Mouse (Mus musculus) heart, adult 8-10 months (tissue): ENCODE results near the gene Usp21. TPM values are rescaled to one million over a fixed set of nuclear protein-coding genes. Genes with fewer than 3 reads are reported as not detected.
"Not testable (repeated sequence)": the region's sequence is repeated elsewhere in the genome, so short reads cannot be mapped to it uniquely, and the experiment has no call there.

ENCODE experiments used
- DNase-seq: peaks from one replicate; pipeline ENCODE4 v3.0.0; 2022; ENCODE audit warnings: low spot score
- total RNA-seq, 4 experiments: library from RNA; stranded (reverse); gene quantifications; 2 replicates each; pipeline ENCODE4 v1.2.4; 2022

The Usp21 gene
- total RNA-seq, 4 experiments from 2014 or later: 18.9 to 21.1 (median 19.9) TPM

GRCm38 (mm10) chr1:171245353-171245752 lies 42.4 kb downstream of the Usp21 start:
- DNase-seq: no peak

- not testable (repeated sequence) for DNase-seq
Measured at GRCm38 (mm10) chr1:171241952-171242351, 45.8 kb downstream of the Usp21 start.

- no peak for DNase-seq
Measured at GRCm38 (mm10) chr1:171240911-171241310, 46.9 kb downstream of the Usp21 start.

GRCm38 (mm10) chr1:171239992-171240744 lies 47.6 kb downstream of the Usp21 start:
- peak; percentile 74 for DNase-seq

GRCm38 (mm10) chr1:171238463-171238862 lies 49.3 kb downstream of the Usp21 start:
- DNase-seq: no peak

GRCm38 (mm10) chr1:171237438-171237837 lies 50.4 kb downstream of the Usp21 start:
- DNase-seq: no peak

- DNase-seq: no peak
Measured at GRCm38 (mm10) chr1:171235791-171236190, 52.0 kb downstream of the Usp21 start.

GRCm38 (mm10) chr1:171234538-171234937 lies 53.3 kb downstream of the Usp21 start:
- DNase-seq: no peak

- DNase-seq: no peak
Measured at GRCm38 (mm10) chr1:171234126-171234525, 53.7 kb downstream of the Usp21 start, which contains the start of gene Fcer1g. Gene Fcer1g, minus strand, starts transcription at chr1:171234365.

GRCm38 (mm10) chr1:171232800-171233730 lies 54.7 kb downstream of the Usp21 start:
- DNase-seq: no peak

GRCm38 (mm10) chr1:171232348-171232747 lies 55.4 kb downstream of the Usp21 start:
- no peak for DNase-seq

Other genes with a start within 250 kb of the Usp21 start
- 10 to 100 TPM in 2 of 4 experiments, 1 to 10 TPM in 2; 7.8 to 13.7 (median 9.7) TPM for gene Fcgr3, start 223.1 kb downstream of the Usp21 start, total RNA-seq
- 1 to 10 TPM in 1 of 4 experiments, under 1 TPM in 3; 0.60 to 2.0 (median 0.88) TPM for gene Cfap126, start 174.1 kb downstream of the Usp21 start, total RNA-seq
- 1,000 to 10,000 TPM; 1,259 to 1,304 (median 1,268) TPM for gene Sdhc, start 137.4 kb downstream of the Usp21 start, total RNA-seq
- gene Mpz, start 137.3 kb downstream of the Usp21 start, total RNA-seq: under 1 TPM in 2 of 4 experiments, not detected in 2; 0.31 to 0.41 TPM
- 100 to 1,000 TPM; 193 to 360 (median 253) TPM for gene Pcp4l1, start 91.7 kb downstream of the Usp21 start, total RNA-seq
- not detected for gene Nr1i3, start 74.0 kb downstream of the Usp21 start, total RNA-seq
- 100 to 1,000 TPM in 1 of 4 experiments, 10 to 100 TPM in 3; 94.3 to 111 (median 97.4) TPM for gene Tomm40l, start 65.5 kb downstream of the Usp21 start, total RNA-seq
- 1 to 10 TPM; 1.8 to 4.9 (median 1.9) TPM for gene Apoa2, start 62.9 kb downstream of the Usp21 start, total RNA-seq
- 10 to 100 TPM in 2 of 4 experiments, 1 to 10 TPM in 2; 8.2 to 14.4 (median 11.5) TPM for gene Fcer1g, start 53.6 kb downstream of the Usp21 start, total RNA-seq
- under 1 TPM; 0.19 to 0.60 (median 0.25) TPM for gene Adamts4, start 37.6 kb downstream of the Usp21 start, total RNA-seq
- 1,000 to 10,000 TPM; 1,619 to 1,708 (median 1,672) TPM for gene Ndufs2, start 36.6 kb downstream of the Usp21 start, total RNA-seq
- gene B4galt3, start 17.7 kb downstream of the Usp21 start, total RNA-seq: 10 to 100 TPM; 15.4 to 20.8 (median 19.1) TPM
- 10 to 100 TPM; 11.9 to 16.6 (median 12.7) TPM for gene Ppox, start 6.8 kb downstream of the Usp21 start, total RNA-seq
- gene Ufc1, start 7.0 kb upstream of the Usp21 start, total RNA-seq: 10 to 100 TPM; 88.2 to 96.3 (median 90.7) TPM
- 10 to 100 TPM; 21.2 to 26.1 (median 21.9) TPM for gene Dedd, start 41.2 kb upstream of the Usp21 start, total RNA-seq
- gene Nit1, start 57.7 kb upstream of the Usp21 start, total RNA-seq: 10 to 100 TPM; 26.9 to 36.8 (median 29.4) TPM
- 100 to 1,000 TPM in 1 of 4 experiments, 10 to 100 TPM in 3; 55.3 to 103 (median 78.2) TPM for gene Pfdn2, start 57.7 kb upstream of the Usp21 start, total RNA-seq
- under 1 TPM in 1 of 4 experiments, not detected in 3; 0.16 TPM for gene Klhdc9, start 72.8 kb upstream of the Usp21 start, total RNA-seq
- gene Nectin4, start 82.1 kb upstream of the Usp21 start, total RNA-seq: under 1 TPM in 3 of 4 experiments, not detected in 1; 0.11 to 0.38 (median 0.25) TPM
- 1 to 10 TPM; 1.7 to 3.0 (median 2.0) TPM for gene Arhgap30, start 101.0 kb upstream of the Usp21 start, total RNA-seq
- gene Usf1, start 123.3 kb upstream of the Usp21 start, total RNA-seq: 10 to 100 TPM; 43.0 to 48.4 (median 45.2) TPM
- 1 to 10 TPM in 3 of 4 experiments, under 1 TPM in 1; 0.75 to 2.0 (median 1.3) TPM for gene Tstd1, start 130.9 kb upstream of the Usp21 start, total RNA-seq
- 10 to 100 TPM; 34.5 to 36.2 (median 35.6) TPM for gene F11r, start 149.5 kb upstream of the Usp21 start, total RNA-seq
- 1 to 10 TPM; 1.8 to 2.8 (median 2.1) TPM for gene Alyref2, start 215.5 kb upstream of the Usp21 start, total RNA-seq
- gene Itln1, start 247.3 kb upstream of the Usp21 start, total RNA-seq: not detected